Mouse (Mus musculus): ENCODE data around the gene Larp7. TPM values are rescaled to one million over a fixed set of nuclear protein-coding genes. Genes with fewer than 3 reads are reported as not detected.

Gene Larp7
- polyA plus RNA-seq, 1 experiment from 2014 or later = 50.9 TPM

- no peak overlapping the region for H3K4me2 ChIP-seq
- no peak overlapping the region for H3K4me3 ChIP-seq
- no peak overlapping the region for H3K9ac ChIP-seq
- H3K27me3 ChIP-seq (replicated peaks) = no peaks in the 10 kb centered on the region
- H3K36me3 ChIP-seq = peaks cover 73% of the 10 kb centered on the region
- H3K27ac ChIP-seq (replicated peaks) = no peak overlapping the region
- ATAC-seq (ENCODE audit: extremely low read depth, insufficient number of reproducible peaks, low FRiP score, low TSS enrichment) = no peak
- no peaks in the 10 kb centered on the region for H3K4me1 ChIP-seq
- no peaks in the 10 kb centered on the region for H3K9me3 ChIP-seq
- 78% methylated on average over 4 of the region's 4 CpGs for WGBS
Measured at GRCm38 (mm10) chr3:127543976-127544375, 9.2 kb downstream of the Larp7 start.

- H3K9me3 ChIP-seq = no peaks in the 10 kb centered on the region
- ATAC-seq (ENCODE audit: extremely low read depth, insufficient number of reproducible peaks, low FRiP score, low TSS enrichment) = no peak
- no peaks in the 10 kb centered on the region for H3K27me3 ChIP-seq (replicated peaks)
- H3K4me2 ChIP-seq = no peak overlapping the region
- peaks cover 68% of the 10 kb centered on the region for H3K36me3 ChIP-seq
- WGBS = 37% methylated on average over 6 of the region's 6 CpGs
- no peaks in the 10 kb centered on the region for H3K4me1 ChIP-seq
- no peak overlapping the region for H3K9ac ChIP-seq
- no peak overlapping the region for H3K4me3 ChIP-seq
- H3K27ac ChIP-seq (replicated peaks) = no peak overlapping the region
Measured at GRCm38 (mm10) chr3:127539193-127539592, 14.0 kb downstream of the Larp7 start.

- Histone ChIP-seq H3K27ac (replicated peaks) (no peak overlapping the region), H3K9ac (0 out of 2 replicates have a peak overlapping the region, but pooled peaks have one; percentile 29), H3K27me3 (replicated peaks) (no peaks in the 10 kb centered on the region), H3K4me1 (peaks cover 9% of the 10 kb centered on the region), H3K4me3 (no peak overlapping the region), H3K9me3 (no peaks in the 10 kb centered on the region), H3K36me3 (no peaks in the 10 kb centered on the region), H3K4me2 (peak overlapping the region; percentile 32)
- WGBS = 14% methylated on average over 4 of the region's 4 CpGs
- ATAC-seq (ENCODE audit: extremely low read depth, insufficient number of reproducible peaks, low FRiP score, low TSS enrichment) = no peak
Measured at GRCm38 (mm10) chr3:127530293-127530692, 22.9 kb downstream of the Larp7 start.

GRCm38 (mm10) chr3:127529824-127530223 lies 23.3 kb downstream of the Larp7 start:
- H3K36me3 ChIP-seq = no peaks in the 10 kb centered on the region
- H3K4me3 ChIP-seq = no peak overlapping the region
- H3K4me1 ChIP-seq = peaks cover 11% of the 10 kb centered on the region
- H3K27ac ChIP-seq (replicated peaks) = no peak overlapping the region
- no peaks in the 10 kb centered on the region for H3K9me3 ChIP-seq
- no peak overlapping the region for H3K9ac ChIP-seq
- ATAC-seq (ENCODE audit: extremely low read depth, insufficient number of reproducible peaks, low FRiP score, low TSS enrichment) = no peak
- WGBS = 78% methylated on average over 4 of the region's 4 CpGs
- no peak overlapping the region for H3K4me2 ChIP-seq
- H3K27me3 ChIP-seq (replicated peaks) = no peaks in the 10 kb centered on the region

DNA sequence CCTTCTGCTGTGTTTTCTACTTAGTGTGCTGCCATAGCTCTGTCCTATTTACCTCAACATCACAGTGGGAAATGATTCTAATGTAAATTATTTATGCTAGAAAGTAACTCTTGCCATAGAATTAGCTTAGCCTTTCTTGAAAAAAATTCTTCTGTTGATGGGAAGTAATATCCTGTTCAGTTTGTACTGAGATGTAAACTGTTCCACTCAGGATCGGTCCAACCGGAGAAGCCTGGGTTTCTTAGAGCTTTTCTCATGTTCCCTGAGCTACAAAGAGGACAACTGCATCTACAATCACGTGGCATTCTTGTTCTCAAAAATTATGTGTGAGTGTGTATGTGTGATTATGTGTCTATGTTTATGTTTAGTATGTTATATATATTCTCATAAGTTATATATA lies 23.9 kb downstream of the Larp7 start:
- H3K4me3 ChIP-seq = no peak overlapping the region
- ATAC-seq (ENCODE audit: extremely low read depth, insufficient number of reproducible peaks, low FRiP score, low TSS enrichment) = no peak
- no peaks in the 10 kb centered on the region for H3K9me3 ChIP-seq
- peaks cover 15% of the 10 kb centered on the region for H3K4me1 ChIP-seq
- H3K27ac ChIP-seq (replicated peaks) = no peak overlapping the region
- H3K4me2 ChIP-seq = no peak overlapping the region
- no peak overlapping the region for H3K9ac ChIP-seq
- no peaks in the 10 kb centered on the region for H3K36me3 ChIP-seq
- WGBS = 86% methylated on average over 3 of the region's 3 CpGs
- H3K27me3 ChIP-seq (replicated peaks) = no peaks in the 10 kb centered on the region

DNA sequence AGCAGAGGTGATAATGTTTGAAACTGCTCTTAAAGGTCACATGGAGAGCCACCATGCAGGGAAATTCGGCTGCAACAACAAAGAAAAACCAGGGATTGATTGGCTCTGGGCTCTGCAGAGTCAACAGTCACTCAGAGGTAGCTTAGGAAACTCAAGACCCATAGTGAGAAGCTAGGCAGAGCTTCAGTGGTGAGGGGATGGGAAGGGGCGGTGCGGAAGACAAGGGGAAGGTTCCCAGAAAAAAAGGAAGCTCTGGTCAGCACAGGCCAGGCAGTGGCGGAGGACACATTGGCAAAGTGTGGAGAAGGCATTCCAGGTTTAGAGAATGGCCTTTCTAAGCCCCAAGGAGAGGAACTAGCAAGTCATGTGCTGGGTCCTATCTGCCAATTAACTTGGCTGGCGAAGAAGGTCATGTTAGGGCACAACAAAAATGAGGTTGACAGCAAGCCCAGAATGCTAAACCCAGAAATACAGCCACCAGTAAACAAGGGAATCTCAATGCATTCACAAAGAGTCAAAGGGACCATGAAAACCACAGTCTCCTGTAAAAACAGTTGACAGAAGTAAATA lies 25.6 kb downstream of the Larp7 start:
- ATAC-seq (ENCODE audit: extremely low read depth, insufficient number of reproducible peaks, low FRiP score, low TSS enrichment) = no peak
- H3K4me2 ChIP-seq = no peak overlapping the region
- no peaks in the 10 kb centered on the region for H3K36me3 ChIP-seq
- H3K4me3 ChIP-seq = no peak overlapping the region
- no peak overlapping the region for H3K27ac ChIP-seq (replicated peaks)
- 67% methylated on average over 5 of the region's 5 CpGs for WGBS
- no peaks in the 10 kb centered on the region for H3K27me3 ChIP-seq (replicated peaks)
- H3K9me3 ChIP-seq = no peaks in the 10 kb centered on the region
- no peak overlapping the region for H3K9ac ChIP-seq
- H3K4me1 ChIP-seq = peaks cover 15% of the 10 kb centered on the region

DNA sequence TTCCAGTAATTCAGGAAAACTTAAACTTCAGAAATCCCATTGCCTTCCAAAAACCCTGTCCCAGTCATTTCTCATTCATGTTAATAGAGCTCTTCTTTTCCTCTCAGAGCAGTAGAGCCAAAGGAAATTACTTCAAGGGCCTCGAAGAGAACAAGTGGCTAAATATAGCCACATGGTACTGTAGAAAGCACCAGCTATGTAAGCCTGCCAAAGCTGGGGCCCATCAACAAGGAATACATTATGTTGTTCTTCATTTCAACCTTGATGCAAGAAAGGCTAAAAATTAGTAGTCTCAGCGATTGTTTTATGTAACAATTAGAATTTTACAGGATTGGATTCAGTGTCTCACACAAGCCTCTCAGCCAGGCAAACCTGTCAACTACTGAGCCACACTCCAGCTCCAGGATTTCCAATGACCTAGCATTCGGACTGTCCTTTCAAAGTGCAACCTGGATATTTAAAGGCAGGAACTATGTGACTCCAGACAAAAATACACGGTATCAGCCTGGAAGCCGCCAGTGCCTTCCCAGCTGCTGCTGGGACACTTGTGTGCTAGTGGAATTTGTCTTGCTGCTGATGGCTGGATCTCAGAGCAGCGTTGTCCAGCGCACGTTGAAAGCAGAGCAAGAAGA lies 27.8 kb downstream of the Larp7 start:
- Histone ChIP-seq H3K9ac (peak overlapping the region; percentile 38), H3K4me1 (peaks cover 28% of the 10 kb centered on the region), H3K27me3 (replicated peaks) (no peaks in the 10 kb centered on the region), H3K36me3 (no peaks in the 10 kb centered on the region), H3K9me3 (no peaks in the 10 kb centered on the region), H3K4me2 (peak overlapping the region; percentile 54), H3K27ac (replicated peaks) (peak overlapping the region; percentile 94), H3K4me3 (peak overlapping the region; percentile 4; the same call in 1 of the 2 replicates)
- ATAC-seq (ENCODE audit: extremely low read depth, insufficient number of reproducible peaks, low FRiP score, low TSS enrichment) = peak; percentile 33
- 43% methylated on average over 8 of the region's 8 CpGs for WGBS

GRCm38 (mm10) chr3:127521156-127521555 lies 32.0 kb downstream of the Larp7 start:
- H3K27me3 ChIP-seq (replicated peaks) = no peaks in the 10 kb centered on the region
- H3K9ac ChIP-seq = no peak overlapping the region
- no peak overlapping the region for H3K4me3 ChIP-seq
- no peaks in the 10 kb centered on the region for H3K36me3 ChIP-seq
- WGBS = 33% methylated on average over 10 of the region's 10 CpGs
- H3K27ac ChIP-seq (replicated peaks) = peak overlapping the region; percentile 77
- H3K4me2 ChIP-seq = 0 out of 2 replicates have a peak overlapping the region, but pooled peaks have one; percentile 10
- H3K9me3 ChIP-seq = no peaks in the 10 kb centered on the region
- peaks cover 29% of the 10 kb centered on the region for H3K4me1 ChIP-seq
- ATAC-seq (ENCODE audit: extremely low read depth, insufficient number of reproducible peaks, low FRiP score, low TSS enrichment) = no peak

DNA sequence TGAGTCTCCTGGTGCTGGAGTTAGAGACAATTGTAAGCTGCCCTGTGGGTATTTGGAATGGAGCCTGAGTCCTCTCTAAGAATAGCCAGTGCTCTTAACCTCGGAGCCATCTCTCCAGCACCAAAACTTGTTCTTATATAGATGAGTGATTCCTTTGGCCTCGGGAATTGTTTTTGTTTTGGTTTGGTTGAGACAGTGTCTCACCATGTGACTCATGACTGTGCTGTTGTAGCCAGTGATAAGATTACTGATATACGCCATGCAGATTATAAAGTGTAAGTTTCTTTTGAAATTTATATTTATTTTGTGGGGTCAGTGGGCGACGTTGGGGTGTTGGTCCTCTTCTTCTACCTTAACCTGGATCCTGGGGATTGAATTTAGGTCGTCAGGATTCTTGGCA lies 32.8 kb downstream of the Larp7 start:
- no peak for ATAC-seq (ENCODE audit: extremely low read depth, insufficient number of reproducible peaks, low FRiP score, low TSS enrichment)
- Histone ChIP-seq H3K4me1 (peaks cover 23% of the 10 kb centered on the region), H3K27ac (replicated peaks) (peak overlapping the region; percentile 77; the same call in 1 of the 2 replicates), H3K9me3 (no peaks in the 10 kb centered on the region), H3K36me3 (no peaks in the 10 kb centered on the region), H3K4me3 (no peak overlapping the region), H3K9ac (no peak overlapping the region), H3K27me3 (replicated peaks) (no peaks in the 10 kb centered on the region), H3K4me2 (no peak overlapping the region)
- WGBS = 56% methylated on average over 6 of the region's 6 CpGs

DNA sequence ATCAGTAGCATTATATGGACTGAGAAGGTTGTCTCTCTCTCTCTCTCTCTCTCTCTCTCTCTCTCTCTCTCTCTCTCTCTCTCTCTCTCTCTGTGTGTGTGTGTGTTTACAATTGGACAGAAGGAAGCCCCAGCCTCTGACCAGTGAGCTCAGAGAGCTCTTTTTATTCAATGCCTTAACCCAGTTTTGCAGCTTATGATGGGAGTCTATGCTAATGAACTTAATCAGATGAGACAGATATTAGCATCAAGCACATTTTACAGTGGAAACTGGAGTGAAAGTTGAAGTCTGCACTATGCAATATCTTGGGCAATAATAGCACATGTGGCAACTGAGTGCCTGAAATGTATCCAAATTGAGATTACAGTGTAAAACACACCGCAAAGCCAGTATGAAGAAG lies 37.9 kb downstream of the Larp7 start:
- no peaks in the 10 kb centered on the region for H3K27me3 ChIP-seq (replicated peaks)
- H3K9me3 ChIP-seq = no peaks in the 10 kb centered on the region
- no peaks in the 10 kb centered on the region for H3K36me3 ChIP-seq
- no peak overlapping the region for H3K27ac ChIP-seq (replicated peaks)
- no peak overlapping the region for H3K4me2 ChIP-seq
- H3K9ac ChIP-seq = no peak overlapping the region
- H3K4me1 ChIP-seq = peaks cover 4% of the 10 kb centered on the region; the same call in 1 of the 2 replicates
- no peak overlapping the region for H3K4me3 ChIP-seq
- no peak for ATAC-seq (ENCODE audit: extremely low read depth, insufficient number of reproducible peaks, low FRiP score, low TSS enrichment)
- 88% methylated on average over 1 of the region's 1 CpGs for WGBS

- no peak overlapping the region for H3K4me3 ChIP-seq
- H3K36me3 ChIP-seq = no peaks in the 10 kb centered on the region
- no peaks in the 10 kb centered on the region for H3K9me3 ChIP-seq
- no peaks in the 10 kb centered on the region for H3K27me3 ChIP-seq (replicated peaks)
- no peak overlapping the region for H3K9ac ChIP-seq
- H3K27ac ChIP-seq (replicated peaks) = no peak overlapping the region
- no peaks in the 10 kb centered on the region for H3K4me1 ChIP-seq
- ATAC-seq (ENCODE audit: extremely low read depth, insufficient number of reproducible peaks, low FRiP score, low TSS enrichment) = no peak
- WGBS = 78% methylated on average over 2 of the region's 2 CpGs
- no peak overlapping the region for H3K4me2 ChIP-seq
Measured at GRCm38 (mm10) chr3:127513699-127514098, 39.5 kb downstream of the Larp7 start.

GRCm38 (mm10) chr3:127512794-127513335 lies 40.3 kb downstream of the Larp7 start:
- H3K27me3 ChIP-seq (replicated peaks) = no peaks in the 10 kb centered on the region
- H3K4me1 ChIP-seq = no peaks in the 10 kb centered on the region
- no peak overlapping the region for H3K4me2 ChIP-seq
- no peaks in the 10 kb centered on the region for H3K36me3 ChIP-seq
- WGBS = 69% methylated on average over 15 of the region's 15 CpGs
- H3K9me3 ChIP-seq = no peaks in the 10 kb centered on the region
- ATAC-seq (ENCODE audit: extremely low read depth, insufficient number of reproducible peaks, low FRiP score, low TSS enrichment) = no peak
- no peak overlapping the region for H3K27ac ChIP-seq (replicated peaks)
- H3K4me3 ChIP-seq = no peak overlapping the region
- no peak overlapping the region for H3K9ac ChIP-seq

All from heart, embryonic 13.5 days (tissue).